Comparison of ENCODE assay signal across 8 mouse cellular contexts in the genomic region with DNA sequence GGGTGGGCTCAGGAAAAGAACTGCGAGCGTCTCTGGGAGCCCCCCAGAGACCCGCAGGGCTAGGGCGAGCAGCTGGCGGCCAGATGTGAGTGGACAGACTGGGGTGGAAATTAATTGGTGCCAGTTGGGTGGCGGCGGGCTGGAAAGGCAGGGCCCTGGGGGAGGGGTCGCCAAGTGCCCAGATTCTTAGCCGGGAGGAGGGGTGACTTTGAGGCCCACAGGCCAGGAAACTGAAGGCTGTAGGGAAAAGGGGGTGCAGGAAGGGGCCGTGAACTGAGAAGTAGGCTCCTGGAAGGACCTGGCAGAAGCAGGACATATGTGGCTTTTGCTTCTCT. TPM values are rescaled to one million over a fixed set of nuclear protein-coding genes. Genes with fewer than 3 reads are reported as not detected.
DNase-seq lines count a peak whose midpoint lies in the region; ATAC-seq and TF ChIP-seq lines count a peak whose summit lies in the region.

No protein-coding gene starts in this region.

- no peak for ATAC-seq in heart, embryonic 13.5 days (ENCODE audit: extremely low read depth, insufficient number of reproducible peaks, low FRiP score, low TSS enrichment)
- ATAC-seq in liver, embryonic 11.5 days (replicated peaks; ENCODE audit: low FRiP score): no peak

- WGBS in heart, embryonic 13.5 days: 4% methylated on average over 10 of the region's 10 CpGs
- 4% methylated on average over 10 of the region's 10 CpGs for WGBS in liver, embryonic 11.5 days
- WGBS in olfactory bulb, adult 2 months: 21% methylated on average over 10 of the region's 10 CpGs

- H3K4me1 ChIP-seq in bone marrow macrophage, adult 2 months (ENCODE audit: control insufficient read depth, insufficient read depth, low read length): peaks cover 19% of the 10 kb centered on the region
- peaks cover 69% of the 10 kb centered on the region for H3K4me1 ChIP-seq in heart, embryonic 13.5 days
- H3K4me1 ChIP-seq in liver, embryonic 11.5 days (replicated peaks; ENCODE audit: control insufficient read depth, insufficient read depth, low read length): peaks cover 54% of the 10 kb centered on the region
- H3K4me1 ChIP-seq in olfactory bulb, adult 2 months (ENCODE audit: control insufficient read depth, insufficient read depth, low read length): peaks cover 18% of the 10 kb centered on the region

- peak; percentile 42 to 54 for DNase-seq in cerebellum, postnatal 10 days
- no peak for DNase-seq in cerebellum, adult 8-10 months
- DNase-seq in liver, embryonic 11.5 days (ENCODE audit: low spot score): peak; percentile 71
- DNase-seq in left cerebral cortex, adult 11 months (ENCODE audit: low spot score): no peak
- no peak for DNase-seq in ovary, postnatal 36 days (ENCODE audit: low spot score)

- no peaks in the 10 kb centered on the region for H3K27me3 ChIP-seq in heart, embryonic 13.5 days (replicated peaks)
- H3K27me3 ChIP-seq in liver, embryonic 11.5 days (replicated peaks; ENCODE audit: control insufficient read depth, insufficient read depth, low read length): no peaks in the 10 kb centered on the region

- H3K36me3 ChIP-seq in heart, embryonic 13.5 days: no peaks in the 10 kb centered on the region
- H3K36me3 ChIP-seq in liver, embryonic 11.5 days (ENCODE audit: control insufficient read depth, insufficient read depth, low read length): no peaks in the 10 kb centered on the region

- H3K4me2 ChIP-seq in heart, embryonic 13.5 days: peak overlapping the region; percentile 84
- H3K4me2 ChIP-seq in liver, embryonic 11.5 days: peak overlapping the region; percentile 83

- H3K4me3 ChIP-seq in bone marrow macrophage, adult 2 months (ENCODE audit: insufficient read depth, low read length): peak overlapping the region; percentile 46; the same call in 1 of the 2 replicates
- peak overlapping the region; percentile 56 for H3K4me3 ChIP-seq in heart, embryonic 13.5 days
- H3K4me3 ChIP-seq in liver, embryonic 11.5 days (ENCODE audit: low read depth, low read length): peak overlapping the region; percentile 46
- H3K4me3 ChIP-seq in olfactory bulb, adult 2 months (ENCODE audit: insufficient read depth, low read depth, low read length): peak overlapping the region; percentile 11

- no peak for TF ChIP-seq POLR2A in bone marrow macrophage, adult 2 months (IDR thresholded peaks at IDR 0.05; ENCODE audit: borderline replicate concordance, low read depth, low read length)
- TF ChIP-seq POLR2A in olfactory bulb, adult 2 months (IDR thresholded peaks at IDR 0.05; ENCODE audit: insufficient read depth, low read depth, low read length): no peak

- H3K9ac ChIP-seq in heart, embryonic 13.5 days: peak overlapping the region; percentile 88
- peak overlapping the region; percentile 68 for H3K9ac ChIP-seq in liver, embryonic 11.5 days (ENCODE audit: low read depth, low read length)

- H3K27ac ChIP-seq in bone marrow macrophage, adult 2 months (ENCODE audit: insufficient read depth, low read depth, low read length): 0 out of 2 replicates have a peak overlapping the region, but pooled peaks have one; percentile 22
- peak overlapping the region; percentile 94 for H3K27ac ChIP-seq in heart, embryonic 13.5 days (replicated peaks)
- H3K27ac ChIP-seq in liver, embryonic 11.5 days (ENCODE audit: low read depth, low read length): peak overlapping the region; percentile 86
- no peak overlapping the region for H3K27ac ChIP-seq in olfactory bulb, adult 2 months (ENCODE audit: insufficient read depth, low read depth, low read length)

- no peaks in the 10 kb centered on the region for H3K9me3 ChIP-seq in heart, embryonic 13.5 days
- H3K9me3 ChIP-seq in liver, embryonic 11.5 days (ENCODE audit: control insufficient read depth, low read length): no peaks in the 10 kb centered on the region

- no peak for TF ChIP-seq CTCF in bone marrow macrophage, adult 2 months (IDR thresholded peaks at IDR 0.05; ENCODE audit: low read depth, low read length)
- TF ChIP-seq CTCF in olfactory bulb, adult 2 months (IDR thresholded peaks at IDR 0.05; ENCODE audit: insufficient read depth, low read depth, low read length): no peak

RNA-seq across cellular contexts. Expression of gene Ier2, which starts 6.5 kb away (rescaled TPM):
- polyA plus RNA-seq in bone marrow macrophage, adult 2 months (2012; ENCODE audit: insufficient read depth, insufficient read length, missing spikeins): 23.3 and 24.7 TPM in 2 replicates
- 43.0 and 44.8 TPM in 2 replicates for polyA plus RNA-seq in heart, embryonic 13.5 days (2015; fragmentation: Nextera tagmentation; extraction: Ambion mirVana)
- polyA plus RNA-seq in liver, embryonic 11.5 days (2014; fragmentation: Nextera tagmentation; extraction: Ambion mirVana): 46.5 and 50.1 TPM in 2 replicates
- not detected in 2 replicates for polyA plus RNA-seq in olfactory bulb, adult 2 months (2012; ENCODE audit: insufficient read depth, insufficient read length, low replicate concordance, missing spikeins)

RNA-seq across cellular contexts. Expression of gene Trmt1, which starts 29.9 kb away (rescaled TPM):
- 46.8 and 58.4 TPM in 2 replicates for polyA plus RNA-seq in bone marrow macrophage, adult 2 months (2012; ENCODE audit: insufficient read depth, insufficient read length, missing spikeins)
- 47.6 and 51.6 TPM in 2 replicates for polyA plus RNA-seq in heart, embryonic 13.5 days (2015; fragmentation: Nextera tagmentation; extraction: Ambion mirVana)
- 94.1 and 95.6 TPM in 2 replicates for polyA plus RNA-seq in liver, embryonic 11.5 days (2014; fragmentation: Nextera tagmentation; extraction: Ambion mirVana)
- not detected in 2 replicates for polyA plus RNA-seq in olfactory bulb, adult 2 months (2012; ENCODE audit: insufficient read depth, insufficient read length, low replicate concordance, missing spikeins)

RNA-seq across cellular contexts. Expression of gene Nacc1, which starts 31.5 kb away (rescaled TPM):
- 30.8 and 35.2 TPM in 2 replicates for polyA plus RNA-seq in bone marrow macrophage, adult 2 months (2012; ENCODE audit: insufficient read depth, insufficient read length, missing spikeins)
- polyA plus RNA-seq in heart, embryonic 13.5 days (2015; fragmentation: Nextera tagmentation; extraction: Ambion mirVana): 15.1 and 15.7 TPM in 2 replicates
- 23.0 and 25.2 TPM in 2 replicates for polyA plus RNA-seq in liver, embryonic 11.5 days (2014; fragmentation: Nextera tagmentation; extraction: Ambion mirVana)
- polyA plus RNA-seq in olfactory bulb, adult 2 months (2012; ENCODE audit: insufficient read depth, insufficient read length, low replicate concordance, missing spikeins): not detected in 2 replicates

RNA-seq across cellular contexts. Expression of gene Lyl1, which starts 45.1 kb away (rescaled TPM):
- 91.9 and 102 TPM in 2 replicates for polyA plus RNA-seq in bone marrow macrophage, adult 2 months (2012; ENCODE audit: insufficient read depth, insufficient read length, missing spikeins)
- polyA plus RNA-seq in heart, embryonic 13.5 days (2015; fragmentation: Nextera tagmentation; extraction: Ambion mirVana): 15.4 and 17.1 TPM in 2 replicates
- 67.9 and 68.6 TPM in 2 replicates for polyA plus RNA-seq in liver, embryonic 11.5 days (2014; fragmentation: Nextera tagmentation; extraction: Ambion mirVana)
- polyA plus RNA-seq in olfactory bulb, adult 2 months (2012; ENCODE audit: insufficient read depth, insufficient read length, low replicate concordance, missing spikeins): not detected in 2 replicates

Comparison
In these comparisons a context has a peak if more than half of its experiments do, and no peak if none do; other contexts are left out.
1. DNase-seq: peak in cerebellum, postnatal 10 days (2 of 2) and liver, embryonic 11.5 days (single experiment); none in cerebellum, adult 8-10 months (single experiment), left cerebral cortex, adult 11 months (single experiment) and ovary, postnatal 36 days (single experiment).
2. RNA of gene Ier2, which starts 6.5 kb away (polyA plus RNA-seq): 46.5 to 50.1 TPM in liver, embryonic 11.5 days, 43.0 to 44.8 TPM in heart, embryonic 13.5 days and 23.3 to 24.7 TPM in bone marrow macrophage, adult 2 months; not detected in olfactory bulb, adult 2 months; every median in the first group is over 10 times any median in the second.
3. Peak in every context shown above with its lines, with median percentiles within 50 percentile points of each other: H3K4me3 ChIP-seq.